Mouse (Mus musculus): ENCODE results near the gene Zbtb38. TPM values are rescaled to one million over a fixed set of nuclear protein-coding genes. Genes with fewer than 3 reads are reported as not detected.

The Zbtb38 gene
- 15.0 and 16.1 TPM in 2 replicates for polyA plus RNA-seq (2012; rRNA removed)

DNA sequence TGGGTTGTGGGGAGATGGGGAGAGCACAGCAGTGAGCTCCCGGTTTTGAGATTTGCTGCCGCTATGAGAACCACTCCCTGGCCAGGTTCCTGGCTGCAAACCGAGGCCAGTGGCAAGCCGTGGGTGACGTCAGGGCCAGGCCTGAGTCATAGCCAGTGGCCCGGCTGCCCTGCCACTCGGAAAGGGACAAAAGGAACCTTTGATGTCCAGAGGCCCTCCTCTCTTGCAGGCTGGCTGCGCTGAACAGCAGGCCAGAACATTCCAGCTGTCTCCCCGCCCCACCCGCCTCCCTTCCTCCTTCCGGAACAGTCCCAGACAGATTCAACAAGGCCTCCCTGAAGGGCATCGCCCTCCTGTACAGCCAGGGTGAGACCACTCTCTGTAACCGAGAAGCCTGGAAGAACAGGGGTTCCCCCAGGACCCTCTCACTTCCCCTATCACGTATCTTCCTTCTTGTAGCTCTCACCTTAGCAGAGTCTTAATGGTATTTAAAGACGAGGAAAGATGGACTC is at the start of gene Zbtb38:
Zbtb38 (minus strand) TSS at position 229 of the 512 bp plus-strand sequence.
- TF ChIP-seq POLR2A (IDR thresholded peaks at IDR 0.05; ENCODE audit: borderline replicate concordance, extremely low read depth, low read depth, low read length) (peak; percentile 67; the same call in 1 of the 2 replicates), CTCF (IDR thresholded peaks at IDR 0.05; ENCODE audit: insufficient read depth, low read length) (no peak)
- H3K4me3 ChIP-seq (replicated peaks; ENCODE audit: extremely low read depth, low read depth, low read length) = peak within 1 kb of the TSS; percentile 36
- peaks cover 5% of the 10 kb centered on the region for H3K4me1 ChIP-seq (ENCODE audit: control insufficient read depth, insufficient read depth, low read length)
- 16% methylated on average over 15 of the region's 15 CpGs for WGBS
- peak; percentile 79 for DNase-seq

DNA sequence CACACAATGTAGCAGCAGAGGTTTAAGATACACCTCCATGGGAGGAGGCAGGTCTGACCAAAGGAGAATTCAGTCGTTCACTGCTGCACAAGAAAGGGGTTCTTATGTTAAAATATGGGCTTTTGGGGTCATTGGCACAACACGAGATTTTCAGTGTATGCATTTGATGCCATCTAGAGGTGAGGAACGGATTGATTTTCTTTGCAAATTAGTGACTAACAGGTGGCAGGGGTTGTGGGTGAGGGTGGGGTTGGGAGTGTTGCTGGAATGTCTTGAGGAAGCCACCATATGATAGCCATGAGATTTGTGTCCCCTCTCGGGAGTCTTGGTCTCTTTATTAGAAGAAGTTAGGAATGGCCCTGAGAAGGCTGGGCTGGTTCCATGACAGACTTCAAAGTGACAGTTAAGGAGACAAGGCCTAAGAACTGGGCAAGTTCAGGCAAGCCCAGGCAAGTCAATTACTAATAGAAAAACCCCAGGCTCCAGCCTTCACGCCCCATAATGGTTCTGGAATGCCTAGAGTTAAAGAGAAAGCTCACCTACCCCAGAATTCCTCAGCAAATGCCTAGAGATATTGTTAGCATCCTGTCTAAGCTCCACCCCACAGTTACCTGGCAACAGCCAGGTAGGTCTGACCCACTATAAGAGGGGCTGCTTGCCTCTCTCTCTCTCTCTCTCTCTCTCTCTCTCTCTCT is 47.6 kb upstream of the Zbtb38 start:
- Histone ChIP-seq H3K4me1 (ENCODE audit: control insufficient read depth, insufficient read depth, low read length) (no peaks in the 10 kb centered on the region), H3K4me3 (replicated peaks; ENCODE audit: extremely low read depth, low read depth, low read length) (no peak overlapping the region)
- no peak for DNase-seq
- TF ChIP-seq CTCF (IDR thresholded peaks at IDR 0.05; ENCODE audit: insufficient read depth, low read length) (no peak), POLR2A (IDR thresholded peaks at IDR 0.05; ENCODE audit: borderline replicate concordance, extremely low read depth, low read depth, low read length) (no peak)
- 26% methylated on average over 5 of the region's 5 CpGs for WGBS

DNA sequence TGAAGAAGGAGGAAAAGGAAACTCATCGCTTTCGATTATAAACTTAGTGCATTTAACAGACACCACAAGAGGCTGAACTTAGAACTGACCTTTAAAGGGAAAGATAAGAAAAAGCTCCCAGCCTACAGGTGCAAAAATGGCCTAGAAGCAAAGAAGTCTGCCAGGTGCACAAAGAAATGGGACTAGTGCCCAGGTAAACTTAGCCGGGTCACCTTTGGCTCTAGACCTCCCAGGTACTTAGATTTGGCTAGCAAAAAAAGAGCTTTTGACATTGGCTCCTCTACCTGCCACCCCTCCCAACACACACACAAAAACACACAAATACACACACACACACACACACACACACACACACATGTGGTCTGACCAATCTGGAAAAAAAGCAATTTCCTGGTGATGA is 44.7 kb upstream of the Zbtb38 start:
- WGBS = 42% methylated on average over 3 of the region's 3 CpGs
- TF ChIP-seq CTCF (IDR thresholded peaks at IDR 0.05; ENCODE audit: insufficient read depth, low read length) = no peak
- TF ChIP-seq POLR2A (IDR thresholded peaks at IDR 0.05; ENCODE audit: borderline replicate concordance, extremely low read depth, low read depth, low read length) = no peak
- Histone ChIP-seq H3K4me3 (replicated peaks; ENCODE audit: extremely low read depth, low read depth, low read length) (no peak overlapping the region), H3K4me1 (ENCODE audit: control insufficient read depth, insufficient read depth, low read length) (no peaks in the 10 kb centered on the region)
- DNase-seq = no peak

DNA sequence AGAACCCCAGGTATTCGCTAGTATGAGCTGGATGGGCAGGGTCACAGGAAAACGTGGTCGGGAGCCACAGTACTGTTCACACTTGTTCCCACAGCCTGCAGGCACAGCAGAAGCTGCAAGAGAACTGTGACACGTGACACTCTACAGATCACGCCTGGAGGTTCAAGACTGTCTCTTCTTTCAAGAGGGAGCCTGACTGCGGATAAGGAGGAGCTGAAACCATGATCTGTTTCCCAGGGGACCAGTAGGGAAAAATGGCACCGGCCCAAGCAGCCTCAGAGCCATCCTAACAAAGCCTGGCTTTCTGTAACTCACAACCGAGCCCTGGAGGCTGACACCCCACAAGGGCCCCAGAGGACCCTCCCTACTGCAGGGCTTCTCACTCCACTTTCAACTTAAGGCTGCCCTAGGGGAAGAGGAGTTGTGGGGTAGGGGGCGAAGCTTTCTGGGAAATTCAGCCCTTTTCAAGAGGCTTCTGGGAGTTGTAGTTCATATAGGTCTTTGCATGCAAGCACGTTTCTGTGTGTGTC is 42.8 kb upstream of the Zbtb38 start:
- Histone ChIP-seq H3K4me1 (ENCODE audit: control insufficient read depth, insufficient read depth, low read length) (no peaks in the 10 kb centered on the region), H3K4me3 (replicated peaks; ENCODE audit: extremely low read depth, low read depth, low read length) (peak overlapping the region; percentile 26)
- TF ChIP-seq CTCF (IDR thresholded peaks at IDR 0.05; ENCODE audit: insufficient read depth, low read length) (no peak), POLR2A (IDR thresholded peaks at IDR 0.05; ENCODE audit: borderline replicate concordance, extremely low read depth, low read depth, low read length) (no peak)
- WGBS = 16% methylated on average over 10 of the region's 10 CpGs
- DNase-seq = no peak

DNA sequence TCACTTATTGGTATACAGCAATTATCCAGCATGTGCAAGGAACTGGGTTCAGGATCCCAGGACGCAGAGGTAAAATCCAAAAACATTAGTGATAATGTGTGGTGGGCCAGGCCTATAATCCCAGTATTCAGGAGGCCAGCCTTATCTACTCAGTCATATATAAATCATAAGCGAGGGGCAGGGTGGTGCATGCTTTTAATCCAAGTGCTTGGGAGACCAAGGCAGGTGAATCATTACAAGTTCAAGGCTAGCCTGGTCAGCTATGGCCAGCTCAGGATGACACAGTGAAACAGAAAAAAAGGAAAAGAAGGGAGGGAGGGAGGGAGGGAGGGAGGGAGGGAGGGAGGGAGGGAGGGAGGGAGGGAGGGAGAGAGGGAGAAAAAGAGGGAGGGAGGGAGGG is 42.0 kb upstream of the Zbtb38 start:
- H3K4me3 ChIP-seq (replicated peaks; ENCODE audit: extremely low read depth, low read depth, low read length) = no peak overlapping the region
- WGBS = 93% methylated on average over 2 of the region's 2 CpGs
- TF ChIP-seq CTCF (IDR thresholded peaks at IDR 0.05; ENCODE audit: insufficient read depth, low read length) (no peak), POLR2A (IDR thresholded peaks at IDR 0.05; ENCODE audit: borderline replicate concordance, extremely low read depth, low read depth, low read length) (no peak)
- DNase-seq = no peak
- no peaks in the 10 kb centered on the region for H3K4me1 ChIP-seq (ENCODE audit: control insufficient read depth, insufficient read depth, low read length)

DNA sequence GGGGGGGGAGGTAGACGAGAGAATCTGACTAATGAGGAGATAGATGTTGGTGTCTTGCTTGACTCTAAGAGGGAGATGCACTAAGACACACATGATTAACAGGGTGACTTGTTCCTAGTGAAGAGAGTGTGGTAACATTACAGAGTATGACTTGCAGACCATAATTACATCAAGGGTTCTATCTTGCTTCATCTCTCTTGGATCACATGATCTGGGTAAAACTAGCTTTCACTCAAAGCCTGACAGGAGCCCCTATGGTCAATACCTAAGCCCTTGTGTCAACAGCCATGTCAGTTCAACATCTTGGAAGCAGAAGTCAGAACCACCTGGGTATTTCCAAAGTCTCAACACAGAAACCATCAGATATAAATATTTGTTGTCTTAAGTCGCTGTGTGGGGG is 39.9 kb upstream of the Zbtb38 start:
- Histone ChIP-seq H3K4me1 (ENCODE audit: control insufficient read depth, insufficient read depth, low read length) (no peaks in the 10 kb centered on the region), H3K4me3 (replicated peaks; ENCODE audit: extremely low read depth, low read depth, low read length) (no peak overlapping the region)
- no peak for DNase-seq
- TF ChIP-seq POLR2A (IDR thresholded peaks at IDR 0.05; ENCODE audit: borderline replicate concordance, extremely low read depth, low read depth, low read length) (no peak), CTCF (IDR thresholded peaks at IDR 0.05; ENCODE audit: insufficient read depth, low read length) (no peak)
- WGBS = 61% methylated on average over 2 of the region's 2 CpGs

DNA sequence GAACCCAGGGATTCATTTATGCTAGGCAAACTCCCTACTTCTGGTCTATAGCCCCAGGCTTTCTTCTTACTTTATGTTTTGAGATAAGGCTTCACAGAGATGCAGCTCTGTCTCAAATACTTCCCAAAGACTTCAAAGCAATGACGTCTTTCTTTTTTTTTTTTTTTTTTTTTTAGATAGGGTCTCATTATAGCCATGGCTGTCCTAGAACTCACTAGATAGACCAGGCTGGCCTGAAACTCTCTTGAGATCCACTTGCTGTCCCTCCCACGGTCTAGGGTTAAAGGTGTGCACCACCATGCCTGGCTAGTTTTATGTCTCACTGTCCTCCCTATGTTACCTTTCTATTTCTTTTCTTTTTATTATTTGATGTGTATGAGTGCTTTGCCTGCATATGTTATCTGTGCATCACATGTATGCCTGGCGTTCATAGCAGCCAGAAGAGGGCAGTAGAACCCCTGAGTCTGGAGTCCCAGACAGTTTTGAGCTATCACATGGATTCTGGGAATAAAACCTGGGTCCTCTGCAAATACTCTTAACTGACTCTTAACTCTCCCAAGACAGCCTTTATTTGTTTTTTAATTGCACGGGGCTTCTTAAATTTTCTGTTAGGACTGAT is 37.9 kb upstream of the Zbtb38 start:
- no peak for DNase-seq
- H3K4me1 ChIP-seq (ENCODE audit: control insufficient read depth, insufficient read depth, low read length) = peaks cover 3% of the 10 kb centered on the region
- no peak overlapping the region for H3K4me3 ChIP-seq (replicated peaks; ENCODE audit: extremely low read depth, low read depth, low read length)
- TF ChIP-seq POLR2A (IDR thresholded peaks at IDR 0.05; ENCODE audit: borderline replicate concordance, extremely low read depth, low read depth, low read length) = no peak
- TF ChIP-seq CTCF (IDR thresholded peaks at IDR 0.05; ENCODE audit: insufficient read depth, low read length) = 0 out of 2 replicates have a peak, but pooled peaks have one; percentile 10
- 58% methylated on average over 4 of the region's 4 CpGs for WGBS

DNA sequence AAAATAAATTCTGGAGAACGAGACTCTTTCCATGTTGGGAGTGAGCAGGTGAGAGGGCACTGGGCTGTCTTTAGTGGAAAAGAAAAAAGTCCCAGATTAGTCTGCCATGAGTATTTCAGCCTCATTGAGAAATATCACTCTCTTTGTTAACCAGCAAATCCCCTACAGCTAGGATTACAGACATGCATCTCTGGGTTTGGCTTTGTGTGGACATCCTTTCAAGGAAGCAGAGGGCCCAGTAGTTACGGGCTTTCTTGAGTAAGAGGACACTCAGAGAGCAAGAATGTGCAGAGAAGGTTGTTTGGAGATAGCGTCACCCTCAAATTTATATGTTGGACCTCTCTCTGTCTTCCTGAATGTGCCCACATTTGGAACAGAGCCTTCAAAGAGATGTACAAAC is 37.3 kb upstream of the Zbtb38 start:
- peaks cover 3% of the 10 kb centered on the region for H3K4me1 ChIP-seq (ENCODE audit: control insufficient read depth, insufficient read depth, low read length)
- WGBS = 73% methylated on average over 3 of the region's 3 CpGs
- TF ChIP-seq CTCF (IDR thresholded peaks at IDR 0.05; ENCODE audit: insufficient read depth, low read length) (no peak), POLR2A (IDR thresholded peaks at IDR 0.05; ENCODE audit: borderline replicate concordance, extremely low read depth, low read depth, low read length) (no peak)
- DNase-seq = no peak
- H3K4me3 ChIP-seq (replicated peaks; ENCODE audit: extremely low read depth, low read depth, low read length) = no peak overlapping the region

DNA sequence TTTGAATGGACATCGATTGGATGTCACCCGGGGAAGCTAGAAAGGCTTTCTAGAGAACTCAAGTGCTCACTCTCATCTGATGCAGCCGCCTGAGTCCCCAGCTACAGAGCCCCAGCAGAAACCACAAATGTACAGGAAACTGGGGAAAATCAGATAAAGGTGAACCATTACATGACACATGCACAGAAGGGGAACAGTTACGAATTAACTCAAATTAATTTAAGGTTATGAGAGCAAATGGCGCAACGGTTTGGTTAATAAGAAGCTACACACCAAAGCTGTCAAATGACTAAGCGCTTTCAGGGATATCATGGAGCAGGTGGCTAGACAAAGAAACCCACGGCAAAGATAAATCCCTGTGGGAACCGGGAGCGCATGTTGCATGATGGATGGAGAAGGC is 35.2 kb upstream of the Zbtb38 start:
- peaks cover 3% of the 10 kb centered on the region for H3K4me1 ChIP-seq (ENCODE audit: control insufficient read depth, insufficient read depth, low read length)
- no peak for DNase-seq
- TF ChIP-seq CTCF (IDR thresholded peaks at IDR 0.05; ENCODE audit: insufficient read depth, low read length) = no peak
- no peak for TF ChIP-seq POLR2A (IDR thresholded peaks at IDR 0.05; ENCODE audit: borderline replicate concordance, extremely low read depth, low read depth, low read length)
- 74% methylated on average over 10 of the region's 10 CpGs for WGBS
- no peak overlapping the region for H3K4me3 ChIP-seq (replicated peaks; ENCODE audit: extremely low read depth, low read depth, low read length)

Measured in lung, adult 2 months (tissue).